In genomic region chr11:117121164-117121535, GRCm38 (mm10) we compare ENCODE assay signal across 7 mouse cellular contexts. TPM values are rescaled to one million over a fixed set of nuclear protein-coding genes. Genes with fewer than 3 reads are reported as not detected.
A peak's percentile ranks its signal among the peaks of the same experiment; 100 is the strongest.
DNase-seq lines count a peak whose midpoint lies in the region; ATAC-seq lines count a peak whose summit lies in the region.

No protein-coding gene starts in this region.

- H3K27ac ChIP-seq in lung, embryonic 16.5 days (ENCODE audit: low read length): peak overlapping the region; percentile 45
- H3K27ac ChIP-seq in embryonic facial prominence, embryonic 15.5 days (replicated peaks): peak overlapping the region; percentile 77
- H3K27ac ChIP-seq in hindbrain, embryonic 12.5 days: peak overlapping the region; percentile 49
- peak overlapping the region; percentile 72 for H3K27ac ChIP-seq in limb, embryonic 12.5 days

- H3K4me1 ChIP-seq in lung, embryonic 16.5 days (replicated peaks; ENCODE audit: control insufficient read depth, insufficient read depth, low read length): peaks cover 59% of the 10 kb centered on the region
- H3K4me1 ChIP-seq in embryonic facial prominence, embryonic 15.5 days: peaks cover 85% of the 10 kb centered on the region
- peaks cover 72% of the 10 kb centered on the region for H3K4me1 ChIP-seq in hindbrain, embryonic 12.5 days
- H3K4me1 ChIP-seq in limb, embryonic 12.5 days (replicated peaks): peaks cover 88% of the 10 kb centered on the region

- 0 out of 2 replicates have a peak, but pooled peaks cover 6% of the 10 kb centered on the region for H3K36me3 ChIP-seq in lung, embryonic 16.5 days (ENCODE audit: control insufficient read depth, insufficient read depth, low read length)
- 0 out of 2 replicates have a peak, but pooled peaks cover 6% of the 10 kb centered on the region for H3K36me3 ChIP-seq in embryonic facial prominence, embryonic 15.5 days
- peaks cover 10% of the 10 kb centered on the region; the same call in 1 of the 2 replicates for H3K36me3 ChIP-seq in hindbrain, embryonic 12.5 days
- peaks cover 27% of the 10 kb centered on the region for H3K36me3 ChIP-seq in limb, embryonic 12.5 days

- no peak overlapping the region for H3K4me2 ChIP-seq in lung, embryonic 16.5 days (ENCODE audit: low read depth, low read length)
- 0 out of 2 replicates have a peak overlapping the region, but pooled peaks have one; percentile 19 for H3K4me2 ChIP-seq in embryonic facial prominence, embryonic 15.5 days (replicated peaks)
- peak overlapping the region; percentile 23; the same call in 1 of the 2 replicates for H3K4me2 ChIP-seq in hindbrain, embryonic 12.5 days (replicated peaks)
- 0 out of 2 replicates have a peak overlapping the region, but pooled peaks have one; percentile 13 for H3K4me2 ChIP-seq in limb, embryonic 12.5 days

- H3K4me3 ChIP-seq in lung, embryonic 16.5 days (ENCODE audit: low read length): no peak overlapping the region
- no peak overlapping the region for H3K4me3 ChIP-seq in embryonic facial prominence, embryonic 15.5 days (replicated peaks)
- no peak overlapping the region for H3K4me3 ChIP-seq in hindbrain, embryonic 12.5 days
- H3K4me3 ChIP-seq in limb, embryonic 12.5 days (replicated peaks): no peak overlapping the region

- H3K9me3 ChIP-seq in lung, embryonic 16.5 days (ENCODE audit: control insufficient read depth, low read length): no peaks in the 10 kb centered on the region
- no peaks in the 10 kb centered on the region for H3K9me3 ChIP-seq in embryonic facial prominence, embryonic 15.5 days (replicated peaks)
- H3K9me3 ChIP-seq in hindbrain, embryonic 12.5 days (replicated peaks): no peaks in the 10 kb centered on the region
- no peaks in the 10 kb centered on the region for H3K9me3 ChIP-seq in limb, embryonic 12.5 days

- ATAC-seq in lung, embryonic 16.5 days (ENCODE audit: low read depth): no peak
- no peak for ATAC-seq in embryonic facial prominence, embryonic 15.5 days (ENCODE audit: insufficient number of reproducible peaks, low FRiP score, low TSS enrichment, low read depth)
- no peak for ATAC-seq in hindbrain, embryonic 12.5 days (ENCODE audit: low FRiP score)
- no peak for ATAC-seq in limb, embryonic 12.5 days (ENCODE audit: insufficient number of reproducible peaks, insufficient read depth, low FRiP score, low TSS enrichment, low read depth)

- H3K9ac ChIP-seq in lung, embryonic 16.5 days (ENCODE audit: low read length): peak overlapping the region; percentile 21; the same call in 1 of the 2 replicates
- H3K9ac ChIP-seq in embryonic facial prominence, embryonic 15.5 days: no peak overlapping the region
- H3K9ac ChIP-seq in hindbrain, embryonic 12.5 days: peak overlapping the region; percentile 24; the same call in 1 of the 2 replicates
- 0 out of 2 replicates have a peak overlapping the region, but pooled peaks have one; percentile 27 for H3K9ac ChIP-seq in limb, embryonic 12.5 days (replicated peaks)

- DNase-seq in lung, postnatal 14 days: no peak
- peak; percentile 74 for DNase-seq in skeletal muscle tissue, adult 2 months (ENCODE audit: low read depth, low spot score)
- no peak for DNase-seq in urinary bladder, postnatal 10 days (ENCODE audit: low spot score)

- 28% methylated on average over 11 of the region's 11 CpGs for WGBS in lung, embryonic 16.5 days
- WGBS in embryonic facial prominence, embryonic 15.5 days: 28% methylated on average over 11 of the region's 11 CpGs
- 36% methylated on average over 11 of the region's 11 CpGs for WGBS in hindbrain, embryonic 12.5 days
- WGBS in limb, embryonic 12.5 days: 31% methylated on average over 11 of the region's 11 CpGs

- H3K27me3 ChIP-seq in lung, embryonic 16.5 days (ENCODE audit: control insufficient read depth, insufficient read depth, low read depth, low read length): no peaks in the 10 kb centered on the region
- no peaks in the 10 kb centered on the region for H3K27me3 ChIP-seq in embryonic facial prominence, embryonic 15.5 days
- no peaks in the 10 kb centered on the region for H3K27me3 ChIP-seq in hindbrain, embryonic 12.5 days
- no peaks in the 10 kb centered on the region for H3K27me3 ChIP-seq in limb, embryonic 12.5 days

RNA-seq across cellular contexts. Expression of gene Sec14l1, which starts 6.2 kb away (rescaled TPM):
- 74.5 and 76.5 TPM in 2 replicates for polyA plus RNA-seq in lung, embryonic 16.5 days (2015; fragmentation: Nextera tagmentation; extraction: Ambion mirVana)
- 61.4 and 69.3 TPM in 2 replicates for polyA plus RNA-seq in embryonic facial prominence, embryonic 15.5 days (2015; fragmentation: Nextera tagmentation; extraction: Ambion mirVana)
- 76.2 and 77.6 TPM in 2 replicates for polyA plus RNA-seq in hindbrain, embryonic 12.5 days (2016; fragmentation: Nextera tagmentation; extraction: Ambion mirVana)
- 52.6 and 57.5 TPM in 2 replicates for polyA plus RNA-seq in limb, embryonic 12.5 days (2016; fragmentation: Nextera tagmentation; extraction: Ambion mirVana)
